Mouse (Mus musculus) heart, postnatal 36 days (tissue): Measurements from ENCODE around the gene Mrln. TPM values are rescaled to one million over a fixed set of nuclear protein-coding genes. Genes with fewer than 3 reads are reported as not detected.

Experiments used
- DNase-seq, 2 experiments: peaks; one replicate each; pipeline ENCODE4 v3.0.0; 2021 to 2022
- intact Hi-C: fragments of 180-260 bp; cut with DNase I; formaldehyde crosslinking; loops from one replicate; pipeline ENCODE4 v1.15.1; 2025
- total RNA-seq, 2 experiments: library from RNA; stranded (reverse); gene quantifications; 2 replicates each; pipeline ENCODE4 v1.2.3; 2021

The Mrln gene
- total RNA-seq, 2 experiments from 2014 or later: 3.1 to 4.0 TPM

- intact Hi-C loops: loop anchor here (5.0 kb wide), 2 partner anchors 46 to 49 kb away; no protein-coding TSS in a partner anchor
- no peak for DNase-seq
These were observed 41.6 kb downstream of the Mrln start for GRCm38 (mm10) chr10:70246076-70246475.

- DNase-seq: no peak
- intact Hi-C loops: no loop called here
These were observed 45.9 kb downstream of the Mrln start for GRCm38 (mm10) chr10:70250354-70250753.

GRCm38 (mm10) chr10:70250766-70251165 lies 46.3 kb downstream of the Mrln start:
- DNase-seq: peak in 1 of 2 experiments; percentile 11
- intact Hi-C loops: no loop called here

GRCm38 (mm10) chr10:70254666-70255065 lies 50.2 kb downstream of the Mrln start:
- DNase-seq: no peak
- intact Hi-C loops: no loop called here

- DNase-seq: no peak
- intact Hi-C loops: no loop called here
These were observed 51.2 kb downstream of the Mrln start for GRCm38 (mm10) chr10:70255601-70256210.

GRCm38 (mm10) chr10:70257029-70257428 lies 52.6 kb downstream of the Mrln start:
- no peak for DNase-seq
- intact Hi-C loops: no loop called here

GRCm38 (mm10) chr10:70260904-70261303 lies 56.4 kb downstream of the Mrln start:
- DNase-seq: no peak
- intact Hi-C loops: no loop called here

GRCm38 (mm10) chr10:70262051-70262450 lies 57.6 kb downstream of the Mrln start:
- DNase-seq: no peak
- intact Hi-C loops: no loop called here

- DNase-seq: no peak
- intact Hi-C loops: no loop called here
These were observed 59.3 kb downstream of the Mrln start for GRCm38 (mm10) chr10:70263681-70264189.

- no peak for DNase-seq
- intact Hi-C loops: no loop called here
These were observed 60.0 kb downstream of the Mrln start for GRCm38 (mm10) chr10:70264337-70265036.

- DNase-seq: no peak
- intact Hi-C loops: no loop called here
These were observed 62.0 kb downstream of the Mrln start for GRCm38 (mm10) chr10:70266501-70266900.

GRCm38 (mm10) chr10:70268581-70269446 lies 64.3 kb downstream of the Mrln start:
- no peak for DNase-seq
- intact Hi-C loops: no loop called here

Other genes with a start within 250 kb of the Mrln start
- gene Ccdc6, start 107.5 kb upstream of the Mrln start, total RNA-seq: 10 to 100 TPM; 27.7 to 29.3 TPM
- gene Slc16a9, start 40.4 kb downstream of the Mrln start, total RNA-seq: 1 to 10 TPM; 2.5 to 5.3 TPM
- gene Fam13c, start 235.8 kb downstream of the Mrln start, total RNA-seq: 1 to 10 TPM; 4.9 to 6.3 TPM